Comparison of ENCODE assay signal across 9 mouse cellular contexts in the genomic region with DNA sequence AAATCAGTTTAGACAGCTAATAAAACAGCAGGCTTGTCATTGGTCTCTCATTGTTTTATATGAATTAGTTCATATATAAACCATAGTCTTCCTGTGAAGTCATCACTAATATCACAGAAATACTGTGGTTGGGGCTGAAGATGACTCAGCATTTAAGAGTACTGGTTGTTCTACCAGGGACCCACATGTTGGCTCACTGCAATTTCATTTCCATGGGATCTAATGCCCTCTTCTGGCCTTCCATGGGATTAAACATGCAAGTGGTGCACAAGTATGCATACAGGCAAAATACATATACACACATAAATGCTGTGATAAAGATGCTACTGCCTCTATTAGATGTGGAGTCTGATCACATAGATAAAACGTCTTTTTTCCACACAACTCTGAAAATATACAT.
DNase-seq lines count a peak whose midpoint lies in the region; ATAC-seq and TF ChIP-seq lines count a peak whose summit lies in the region.
"Had no signal": no experiment of that assay in that cellular context is flagged by ENCODE, and none has a peak within 500 bp of the region (broad histone marks: within the 10 kb centered on the region; RNA-seq: fewer than 3 reads in every experiment).

No protein-coding gene starts in this region.

- no peak overlapping the region for H3K4me3 ChIP-seq in hindbrain, postnatal 0 days (ENCODE audit: low read length)
- H3K4me3 ChIP-seq in hindbrain, embryonic 13.5 days = no peak overlapping the region

- WGBS in hindbrain, postnatal 0 days = 66% methylated on average over 1 of the region's 1 CpGs
- WGBS in hindbrain, embryonic 13.5 days = 39% methylated on average over 1 of the region's 1 CpGs

- H3K27me3 ChIP-seq in hindbrain, postnatal 0 days (ENCODE audit: insufficient read depth, low read length) = no peaks in the 10 kb centered on the region
- no peaks in the 10 kb centered on the region for H3K27me3 ChIP-seq in hindbrain, embryonic 13.5 days

- 0 out of 2 replicates have a peak, but pooled peaks have one; percentile 38 for ATAC-seq in hindbrain, postnatal 0 days
- ATAC-seq in hindbrain, embryonic 13.5 days (ENCODE audit: low FRiP score) = no peak

- peak; percentile 60 for TF ChIP-seq CTCF in hindbrain, postnatal 0 days (IDR thresholded peaks at IDR 0.05; ENCODE audit: low read depth)

- no peak overlapping the region for H3K4me2 ChIP-seq in hindbrain, postnatal 0 days (ENCODE audit: low read depth, low read length)
- no peak overlapping the region for H3K4me2 ChIP-seq in hindbrain, embryonic 13.5 days

- no peak overlapping the region for H3K27ac ChIP-seq in hindbrain, postnatal 0 days
- H3K27ac ChIP-seq in hindbrain, embryonic 13.5 days = no peak overlapping the region

- no peak overlapping the region for H3K9ac ChIP-seq in hindbrain, postnatal 0 days (replicated peaks; ENCODE audit: low read length)
- H3K9ac ChIP-seq in hindbrain, embryonic 13.5 days = no peak overlapping the region

- DNase-seq in hindbrain, postnatal 0 days (ENCODE audit: low spot score) = peak; percentile 31
- DNase-seq in A20 (ENCODE audit: low read depth, low spot score) (peak; percentile 73), NIH3T3 (ENCODE audit: low read depth) (peak; percentile 47)
- peak; percentile 9 to 32 for DNase-seq in kidney, postnatal 36 days
- no peak for DNase-seq in urinary bladder, postnatal 10 days (ENCODE audit: low spot score)
- no peak for DNase-seq in layer of hippocampus, adult 9-10 months (ENCODE audit: low spot score)
- no peak for DNase-seq in spleen, postnatal 10 days (ENCODE audit: low spot score in 2 of 2)
- DNase-seq: cerebellum, adult 2 months had no signal

- no peaks in the 10 kb centered on the region for H3K9me3 ChIP-seq in hindbrain, postnatal 0 days (ENCODE audit: low read length)
- no peaks in the 10 kb centered on the region for H3K9me3 ChIP-seq in hindbrain, embryonic 13.5 days

- no peaks in the 10 kb centered on the region for H3K4me1 ChIP-seq in hindbrain, postnatal 0 days (ENCODE audit: insufficient read depth, low read length)
- H3K4me1 ChIP-seq in hindbrain, embryonic 13.5 days (replicated peaks) = no peaks in the 10 kb centered on the region

- H3K36me3 ChIP-seq in hindbrain, postnatal 0 days (ENCODE audit: insufficient read depth, low read length) = no peaks in the 10 kb centered on the region
- no peaks in the 10 kb centered on the region for H3K36me3 ChIP-seq in hindbrain, embryonic 13.5 days

Comparison
In these comparisons a context has a peak if more than half of its experiments do, and no peak if none do; other contexts are left out.
1. DNase-seq: peak in hindbrain, postnatal 0 days (single experiment), A20 (single experiment), NIH3T3 (single experiment) and kidney, postnatal 36 days (2 of 2); none in urinary bladder, postnatal 10 days (single experiment), layer of hippocampus, adult 9-10 months (single experiment) and spleen, postnatal 10 days (0 of 2).